10 mouse cellular contexts compared by ENCODE assay signal in genomic region chr14:22055630-22056029, GRCm38 (mm10). TPM values are rescaled to one million over a fixed set of nuclear protein-coding genes. Genes with fewer than 3 reads are reported as not detected.
DNase-seq lines count a peak whose midpoint lies in the region.
"Had no signal": no experiment of that assay in that cellular context is flagged by ENCODE, and none has a peak within 500 bp of the region (broad histone marks: within the 10 kb centered on the region; RNA-seq: fewer than 3 reads in every experiment).

No protein-coding gene starts in this region.

- intact Hi-C loops in heart, postnatal 25 days (cut with DNase I): no loop called here

- peak; percentile 37 to 60 for DNase-seq in heart, adult 18-20 months
- DNase-seq in heart, postnatal 25 days (ENCODE audit: low spot score): no peak
- peak; percentile 40 for DNase-seq in heart, postnatal 4 days
- DNase-seq in kidney, postnatal 14 days: peak; percentile 56
- DNase-seq in lung, postnatal 25 days (ENCODE audit: low spot score): peak; percentile 26
- DNase-seq in layer of hippocampus, adult 11-12 months (ENCODE audit: low spot score): no peak
- DNase-seq in gastrocnemius, adult 18-20 months (ENCODE audit: low spot score): no peak
- no peak for DNase-seq in embryo, embryonic 11 days
- DNase-seq: adrenal gland, adult 2 months; right cerebral cortex, postnatal 14 days had no signal

RNA-seq across cellular contexts. Expression of gene Lrmda, which starts 36.1 kb away (rescaled TPM):
- total RNA-seq in heart, adult 18-20 months (2021): 1 to 10 TPM; 1.5 to 2.4 TPM
- 1 to 10 TPM in 1 of 2 experiments, under 1 TPM in 1; 0.83 to 1.8 TPM for total RNA-seq in heart, postnatal 25 days (2021)
- total RNA-seq in heart, postnatal 4 days (2021): 1 to 10 TPM in 1 of 2 experiments, under 1 TPM in 1; 0.68 to 1.5 TPM
- 1 to 10 TPM; 2.3 to 3.1 TPM for total RNA-seq in gastrocnemius, adult 18-20 months (2021)

Comparison
In these comparisons a context has a peak if more than half of its experiments do, and no peak if none do; other contexts are left out.
1. DNase-seq: peak in heart, adult 18-20 months (2 of 2), heart, postnatal 4 days (single experiment), kidney, postnatal 14 days (single experiment) and lung, postnatal 25 days (single experiment); none in heart, postnatal 25 days (single experiment), layer of hippocampus, adult 11-12 months (single experiment), gastrocnemius, adult 18-20 months (single experiment) and embryo, embryonic 11 days (single experiment).